Mouse (Mus musculus): ENCODE data around the gene Gdpd2.

- TF ChIP-seq POLR2A (IDR thresholded peaks at IDR 0.05; ENCODE audit: low read depth, low read length) = no peak
- no peak for TF ChIP-seq CTCF (IDR thresholded peaks at IDR 0.05; ENCODE audit: extremely low read depth, insufficient read depth, insufficient read length, insufficient replicate concordance)
Measured at GRCm38 (mm10) chrX:100776985-100777654, 47.4 kb downstream of the Gdpd2 start.

Measured in spleen, adult 2 months (tissue).